Mouse (Mus musculus): ENCODE measurements at regions not wholly inside any gene's neighbourhood (a gene's known extent, or its start where the extent isn't known, plus 50 kb on each side); places are given as distances from the start of the nearest gene placed in this dataset.

GRCm38 (mm10) chr15:64519207-64519628 lies 298.3 kb upstream of the Gm21798 start:
- WGBS, result 23% methylated on average over 4 of the region's 4 CpGs
- H3K4me1 ChIP-seq (ENCODE audit: insufficient read depth), result 0 out of 2 replicates have a peak, but pooled peaks cover 4% of the 10 kb centered on the region
- TF ChIP-seq CTCF (IDR thresholded peaks at IDR 0.05; ENCODE audit: low read depth), result no peak
- H3K36me3 ChIP-seq (ENCODE audit: insufficient read depth), result no peaks in the 10 kb centered on the region
- DNase-seq (peak; percentile 77), ATAC-seq (peak; percentile 95)
- H3K4me3 ChIP-seq (ENCODE audit: low read depth, low read length), result no peak overlapping the region
- no peak overlapping the region for H3K9ac ChIP-seq
- no peak overlapping the region for H3K27ac ChIP-seq (ENCODE audit: low read depth, low read length)
- no peaks in the 10 kb centered on the region for H3K9me3 ChIP-seq (ENCODE audit: low read length)
- no peaks in the 10 kb centered on the region for H3K27me3 ChIP-seq (ENCODE audit: insufficient read depth, low read length)
- H3K4me2 ChIP-seq (ENCODE audit: low read depth), result no peak overlapping the region

GRCm38 (mm10) chr15:64520568-64520967 lies 296.9 kb upstream of the Gm21798 start:
- Histone ChIP-seq H3K27me3 (ENCODE audit: insufficient read depth, low read length) (no peaks in the 10 kb centered on the region), H3K4me3 (ENCODE audit: low read depth, low read length) (no peak overlapping the region), H3K4me2 (ENCODE audit: low read depth) (no peak overlapping the region), H3K4me1 (ENCODE audit: insufficient read depth) (0 out of 2 replicates have a peak, but pooled peaks cover 4% of the 10 kb centered on the region), H3K9ac (no peak overlapping the region), H3K9me3 (ENCODE audit: low read length) (no peaks in the 10 kb centered on the region), H3K36me3 (ENCODE audit: insufficient read depth) (no peaks in the 10 kb centered on the region), H3K27ac (ENCODE audit: low read depth, low read length) (no peak overlapping the region)
- DNase-seq (no peak), ATAC-seq (no peak)
- WGBS, result 98% methylated on average over 5 of the region's 5 CpGs
- no peak for TF ChIP-seq CTCF (IDR thresholded peaks at IDR 0.05; ENCODE audit: low read depth)

- no peak overlapping the region for H3K4me3 ChIP-seq (ENCODE audit: low read depth, low read length)
Measured at GRCm38 (mm10) chr15:64532260-64533120, 285.0 kb upstream of the Gm21798 start.

DNA sequence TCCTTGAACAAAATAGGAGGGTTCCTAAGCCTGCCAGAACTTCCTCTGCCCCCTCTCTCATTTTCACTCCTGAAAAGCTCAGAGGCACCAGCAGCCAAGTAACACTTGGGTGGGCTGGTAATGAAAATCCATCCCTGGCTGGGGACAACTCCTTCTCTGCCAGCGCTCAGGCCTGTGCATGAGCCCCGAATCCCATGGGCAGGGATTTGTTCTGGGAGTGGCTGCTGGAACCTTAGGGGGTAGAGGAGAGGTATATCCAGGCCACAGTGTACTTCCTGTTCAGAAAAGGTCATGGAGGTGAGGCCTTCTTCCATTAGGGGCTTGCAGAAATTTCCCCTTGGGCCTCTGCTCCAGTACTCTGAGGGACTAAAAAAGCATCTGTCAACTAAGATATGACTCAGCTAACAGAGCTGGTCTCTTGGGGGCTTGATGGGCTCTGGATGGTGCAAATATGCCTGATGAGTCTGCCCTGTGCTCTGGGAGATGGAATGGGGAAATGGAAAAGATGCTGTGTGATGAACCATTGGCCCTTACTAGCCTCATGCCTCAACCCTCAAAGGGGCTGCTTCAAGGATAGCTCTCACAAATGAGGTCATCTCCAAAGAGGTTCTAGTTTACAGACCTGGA lies 284.2 kb upstream of the Gm21798 start:
- Histone ChIP-seq H3K4me2 (ENCODE audit: low read depth) (no peak overlapping the region), H3K36me3 (ENCODE audit: insufficient read depth) (no peaks in the 10 kb centered on the region), H3K27me3 (ENCODE audit: insufficient read depth, low read length) (no peaks in the 10 kb centered on the region), H3K9ac (no peak overlapping the region), H3K4me1 (ENCODE audit: insufficient read depth) (no peaks in the 10 kb centered on the region), H3K4me3 (ENCODE audit: low read depth, low read length) (no peak overlapping the region), H3K9me3 (ENCODE audit: low read length) (no peaks in the 10 kb centered on the region), H3K27ac (ENCODE audit: low read depth, low read length) (no peak overlapping the region)
- no peak for TF ChIP-seq CTCF (IDR thresholded peaks at IDR 0.05; ENCODE audit: low read depth)
- no peak for DNase-seq
- WGBS, result 53% methylated on average over 2 of the region's 2 CpGs
- ATAC-seq, result peak; percentile 23; the same call in 1 of the 2 replicates

More at GRCm38 (mm10) chr15:64532260-64533120, 285.0 kb upstream of the Gm21798 start:
- Histone ChIP-seq H3K27me3 (ENCODE audit: insufficient read depth, low read length) (no peaks in the 10 kb centered on the region), H3K9me3 (ENCODE audit: low read length) (no peaks in the 10 kb centered on the region), H3K9ac (no peak overlapping the region), H3K4me2 (ENCODE audit: low read depth) (no peak overlapping the region), H3K4me1 (ENCODE audit: insufficient read depth) (no peaks in the 10 kb centered on the region), H3K27ac (ENCODE audit: low read depth, low read length) (no peak overlapping the region), H3K36me3 (ENCODE audit: insufficient read depth) (no peaks in the 10 kb centered on the region)
- no peak for TF ChIP-seq CTCF (IDR thresholded peaks at IDR 0.05; ENCODE audit: low read depth)
- DNase-seq (no peak), ATAC-seq (no peak)
- WGBS, result 77% methylated on average over 6 of the region's 6 CpGs

GRCm38 (mm10) chr15:64534166-64534565 lies 283.3 kb upstream of the Gm21798 start:
- Histone ChIP-seq H3K9ac (no peak overlapping the region), H3K4me3 (ENCODE audit: low read depth, low read length) (no peak overlapping the region), H3K4me1 (ENCODE audit: insufficient read depth) (no peaks in the 10 kb centered on the region), H3K4me2 (ENCODE audit: low read depth) (no peak overlapping the region), H3K36me3 (ENCODE audit: insufficient read depth) (no peaks in the 10 kb centered on the region), H3K9me3 (ENCODE audit: low read length) (no peaks in the 10 kb centered on the region), H3K27me3 (ENCODE audit: insufficient read depth, low read length) (no peaks in the 10 kb centered on the region), H3K27ac (ENCODE audit: low read depth, low read length) (no peak overlapping the region)
- 59% methylated on average over 6 of the region's 6 CpGs for WGBS
- ATAC-seq (no peak), DNase-seq (no peak)
- TF ChIP-seq CTCF (IDR thresholded peaks at IDR 0.05; ENCODE audit: low read depth), result no peak

GRCm38 (mm10) chr15:64535160-64535559 lies 282.3 kb upstream of the Gm21798 start:
- no peaks in the 10 kb centered on the region for H3K4me1 ChIP-seq (ENCODE audit: insufficient read depth)
- no peak overlapping the region for H3K27ac ChIP-seq (ENCODE audit: low read depth, low read length)
- no peak for ATAC-seq
- no peak for DNase-seq
- no peak for TF ChIP-seq CTCF (IDR thresholded peaks at IDR 0.05; ENCODE audit: low read depth)
- no peaks in the 10 kb centered on the region for H3K27me3 ChIP-seq (ENCODE audit: insufficient read depth, low read length)
- WGBS, result 90% methylated on average over 2 of the region's 2 CpGs
- H3K9me3 ChIP-seq (ENCODE audit: low read length), result no peaks in the 10 kb centered on the region
- no peak overlapping the region for H3K9ac ChIP-seq
- no peak overlapping the region for H3K4me3 ChIP-seq (ENCODE audit: low read depth, low read length)
- no peaks in the 10 kb centered on the region for H3K36me3 ChIP-seq (ENCODE audit: insufficient read depth)
- H3K4me2 ChIP-seq (ENCODE audit: low read depth), result no peak overlapping the region

GRCm38 (mm10) chr15:64541395-64541794 lies 276.1 kb upstream of the Gm21798 start:
- no peak for TF ChIP-seq CTCF (IDR thresholded peaks at IDR 0.05; ENCODE audit: low read depth)
- ATAC-seq (no peak), DNase-seq (no peak)
- Histone ChIP-seq H3K27me3 (ENCODE audit: insufficient read depth, low read length) (no peaks in the 10 kb centered on the region), H3K4me3 (ENCODE audit: low read depth, low read length) (no peak overlapping the region), H3K27ac (ENCODE audit: low read depth, low read length) (no peak overlapping the region), H3K9ac (no peak overlapping the region), H3K4me2 (ENCODE audit: low read depth) (no peak overlapping the region), H3K36me3 (ENCODE audit: insufficient read depth) (no peaks in the 10 kb centered on the region), H3K9me3 (ENCODE audit: low read length) (no peaks in the 10 kb centered on the region), H3K4me1 (ENCODE audit: insufficient read depth) (no peaks in the 10 kb centered on the region)
- 86% methylated on average over 3 of the region's 3 CpGs for WGBS
